Mouse (Mus musculus): Measurements from ENCODE around the gene Mettl1.

Mettl1 gene

GRCm38 (mm10) chr10:127047954-127048353 lies 6.7 kb downstream of the Mettl1 start, which contains the start of gene Cyp27b1:
Gene Cyp27b1 (plus strand): TSS chr10:127048250.
- 40% methylated on average over 5 of the region's 5 CpGs for WGBS

GRCm38 (mm10) chr10:127048608-127049394 lies 7.6 kb downstream of the Mettl1 start:
- 5% methylated on average over 35 of the region's 35 CpGs for WGBS

DNA sequence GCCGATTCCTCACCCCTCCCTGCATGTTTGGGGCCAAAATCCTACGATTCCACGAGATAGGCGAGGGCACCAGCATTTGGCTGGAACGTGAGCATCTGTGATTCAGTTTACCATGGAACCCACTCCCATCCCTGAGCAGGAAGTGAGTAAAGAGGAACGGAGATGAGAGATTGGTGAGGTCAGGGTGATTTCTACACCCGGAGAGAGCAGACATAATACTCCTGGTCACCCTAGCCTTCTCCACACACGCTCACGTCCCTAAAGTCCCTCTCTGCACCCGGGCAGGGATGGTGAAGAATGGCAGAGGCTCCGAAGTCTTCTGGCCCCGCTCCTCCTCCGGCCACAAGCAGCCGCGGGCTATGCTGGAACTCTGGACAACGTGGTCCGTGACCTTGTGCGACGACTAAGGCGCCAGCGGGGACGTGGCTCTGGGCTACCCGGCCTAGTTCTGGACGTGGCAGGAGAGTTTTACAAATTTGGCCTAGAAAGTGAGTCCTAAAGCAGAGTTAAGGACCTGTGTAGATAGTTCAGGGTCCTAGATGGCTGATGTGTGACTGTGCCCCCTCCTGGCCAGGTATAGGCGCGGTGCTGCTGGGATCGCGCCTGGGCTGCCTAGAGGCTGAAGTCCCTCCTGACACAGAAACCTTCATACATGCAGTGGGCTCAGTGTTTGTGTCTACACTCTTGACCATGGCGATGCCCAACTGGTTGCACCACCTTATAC lies 8.3 kb downstream of the Mettl1 start:
- 3% methylated on average over 29 of the region's 29 CpGs for WGBS

DNA sequence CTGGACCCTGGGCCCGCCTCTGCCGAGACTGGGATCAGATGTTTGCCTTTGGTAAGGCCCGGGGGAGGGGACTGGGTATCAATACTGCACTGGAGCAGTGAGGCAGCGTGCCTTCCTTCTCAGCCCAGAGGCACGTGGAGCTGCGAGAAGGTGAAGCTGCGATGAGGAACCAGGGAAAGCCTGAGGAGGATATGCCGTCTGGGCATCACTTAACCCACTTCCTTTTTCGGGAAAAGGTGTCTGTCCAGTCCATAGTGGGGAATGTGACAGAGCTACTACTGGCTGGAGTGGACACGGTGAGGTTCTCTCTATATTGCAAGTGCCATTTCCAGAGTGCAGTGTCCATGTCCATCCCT lies 8.9 kb downstream of the Mettl1 start:
- WGBS, result 16% methylated on average over 10 of the region's 10 CpGs

- 75% methylated on average over 4 of the region's 4 CpGs for WGBS
Measured at GRCm38 (mm10) chr10:127054646-127055045, 13.4 kb downstream of the Mettl1 start.

GRCm38 (mm10) chr10:127055406-127055805 lies 14.2 kb downstream of the Mettl1 start:
- 87% methylated on average over 8 of the region's 8 CpGs for WGBS

GRCm38 (mm10) chr10:127056490-127056889 lies 15.3 kb downstream of the Mettl1 start:
- 92% methylated on average over 20 of the region's 20 CpGs for WGBS

DNA sequence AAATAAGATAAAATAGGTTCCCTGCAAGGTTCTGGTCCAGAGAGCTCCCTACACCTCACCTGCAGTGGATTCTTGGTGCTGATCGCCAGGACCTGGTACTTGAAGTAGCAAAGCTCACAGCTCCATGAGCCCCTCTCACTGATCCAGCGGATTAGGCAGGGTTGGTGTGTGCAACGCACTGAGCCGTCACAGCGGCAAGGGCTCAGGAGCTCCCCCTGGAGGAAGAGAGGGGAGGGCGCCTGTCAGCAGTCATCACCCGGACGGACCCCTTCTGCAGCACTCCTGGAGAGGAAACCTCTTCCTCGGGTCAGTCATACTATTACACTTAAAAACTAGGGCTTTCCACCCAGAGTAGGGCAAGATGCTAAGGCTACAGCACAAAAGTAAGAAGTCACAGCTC lies 16.9 kb downstream of the Mettl1 start:
- WGBS, result 1% methylated on average over 9 of the region's 9 CpGs

- 3% methylated on average over 8 of the region's 8 CpGs for WGBS
Measured at GRCm38 (mm10) chr10:127058708-127059107, 17.5 kb downstream of the Mettl1 start.

DNA sequence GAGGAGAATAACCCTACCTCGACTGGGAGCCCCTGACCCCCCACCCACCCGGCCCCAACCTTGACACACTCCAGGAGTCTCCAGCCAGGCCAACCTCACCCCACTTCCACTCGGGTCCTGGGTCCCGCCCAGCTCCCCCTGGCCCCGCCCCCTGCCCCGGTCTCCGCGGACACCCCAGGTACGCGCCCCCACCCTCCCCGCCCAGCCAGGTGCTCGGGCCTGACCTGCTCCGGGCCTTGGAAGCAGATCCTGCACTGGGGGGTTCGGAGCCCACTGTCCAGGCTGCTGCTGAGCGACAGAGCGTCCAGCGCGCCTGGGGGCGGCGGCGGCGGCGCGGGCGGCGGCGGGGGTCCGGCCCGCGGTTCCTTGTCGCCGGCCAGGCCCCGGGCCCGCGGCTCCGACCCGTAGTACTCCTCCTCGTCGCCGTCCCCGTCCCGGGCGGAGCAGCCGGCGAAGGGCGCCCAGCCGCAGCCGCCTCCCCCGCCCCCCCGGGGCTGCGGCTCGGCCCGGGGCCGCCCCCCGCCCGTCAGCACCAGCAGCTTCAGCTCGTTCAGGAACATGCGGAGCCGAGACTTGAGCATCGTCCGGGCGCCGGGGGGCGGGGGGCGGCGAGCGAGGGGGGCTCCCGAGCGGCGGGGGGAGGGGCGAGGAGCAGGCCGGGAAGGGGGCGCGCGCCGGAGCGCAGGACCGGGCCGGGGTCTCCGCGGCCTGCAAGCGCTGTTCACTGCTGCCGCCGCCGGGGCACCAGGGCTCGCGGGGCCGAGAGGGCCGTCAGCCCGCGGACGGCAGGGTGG lies 18.2 kb downstream of the Mettl1 start:
- under 1% methylated on average over 69 of the region's 92 CpGs for WGBS

GRCm38 (mm10) chr10:127059968-127060916 lies 19.0 kb downstream of the Mettl1 start, which contains the start of gene March9:
Gene March9 (minus strand): TSS chr10:127060184.
- whole genome bisulfite sequencing, result 2% methylated on average over 41 of the region's 72 CpGs

- 32% methylated on average over 5 of the region's 5 CpGs for WGBS
Measured at GRCm38 (mm10) chr10:127061085-127061484, 19.9 kb downstream of the Mettl1 start.

DNA sequence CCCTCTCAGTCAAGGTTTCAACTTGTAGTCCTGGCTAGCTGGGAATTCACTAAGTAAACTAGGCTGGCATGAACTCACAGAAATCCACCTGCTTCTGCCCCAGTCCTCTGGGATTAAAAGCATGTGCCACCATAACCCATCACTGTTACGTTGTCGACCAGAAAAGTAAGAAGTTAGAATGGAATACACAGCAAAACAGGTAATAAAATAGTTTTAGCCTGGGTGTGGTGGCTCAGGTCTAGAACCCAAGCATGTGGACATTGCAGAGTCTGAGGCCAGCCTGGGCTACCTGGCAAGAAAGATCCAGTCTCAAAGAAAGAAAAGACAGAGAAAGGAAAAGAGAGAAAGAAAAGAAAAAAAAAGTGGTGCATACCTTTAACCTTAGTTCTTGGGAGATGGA lies 20.3 kb downstream of the Mettl1 start:
- WGBS, result 54% methylated on average over 2 of the region's 2 CpGs

GRCm38 (mm10) chr10:127062101-127062500 lies 20.9 kb downstream of the Mettl1 start:
- 82% methylated on average over 4 of the region's 4 CpGs for WGBS

GRCm38 (mm10) chr10:127062503-127062902 lies 21.3 kb downstream of the Mettl1 start:
- WGBS, result 49% methylated on average over 5 of the region's 5 CpGs

GRCm38 (mm10) chr10:127063239-127063872 lies 22.1 kb downstream of the Mettl1 start, which contains the start of gene Cdk4:
Gene Cdk4 (plus strand): TSS chr10:127063534.
- under 1% methylated on average over 44 of the region's 46 CpGs for WGBS

DNA sequence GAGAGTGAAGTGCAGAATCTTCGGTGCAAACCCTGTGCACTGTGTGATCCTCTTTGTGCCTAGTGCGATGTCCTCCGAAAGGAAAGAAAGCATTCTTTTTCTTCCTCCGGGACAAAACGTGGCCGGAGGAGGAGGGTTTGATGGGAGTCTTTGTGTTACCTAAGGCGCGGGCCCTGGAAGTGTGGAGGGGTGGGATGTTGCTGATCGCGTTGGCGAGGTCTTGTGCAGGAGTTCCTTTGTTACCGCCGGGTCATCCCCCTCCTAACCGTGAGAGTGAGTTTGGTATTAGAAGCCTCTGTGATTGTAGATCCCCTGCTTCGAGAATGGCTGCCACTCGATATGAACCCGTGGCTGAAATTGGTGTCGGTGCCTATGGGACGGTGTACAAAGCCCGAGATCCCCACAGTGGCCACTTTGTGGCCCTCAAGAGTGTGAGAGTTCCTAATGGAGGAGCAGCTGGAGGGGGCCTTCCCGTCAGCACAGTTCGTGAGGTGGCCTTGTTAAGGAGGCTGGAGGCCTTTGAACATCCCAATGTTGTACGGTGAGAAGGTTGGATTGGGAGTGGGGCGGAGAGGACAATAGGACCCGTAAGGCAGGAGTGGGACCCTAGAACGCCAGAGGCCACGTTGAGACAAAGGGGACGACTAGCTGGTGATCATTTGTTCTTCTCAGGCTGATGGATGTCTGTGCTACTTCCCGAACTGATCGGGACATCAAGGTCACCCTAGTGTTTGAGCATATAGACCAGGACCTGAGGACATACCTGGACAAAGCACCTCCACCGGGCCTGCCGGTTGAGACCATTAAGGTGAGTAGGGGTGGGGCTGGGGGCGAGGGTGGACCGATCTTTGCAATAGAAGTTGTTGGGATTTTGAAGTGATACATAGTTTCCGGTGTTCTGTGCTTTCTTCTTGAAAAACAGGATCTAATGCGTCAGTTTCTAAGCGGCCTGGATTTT lies 23.0 kb downstream of the Mettl1 start:
- 8% methylated on average over 37 of the region's 37 CpGs for WGBS

DNA sequence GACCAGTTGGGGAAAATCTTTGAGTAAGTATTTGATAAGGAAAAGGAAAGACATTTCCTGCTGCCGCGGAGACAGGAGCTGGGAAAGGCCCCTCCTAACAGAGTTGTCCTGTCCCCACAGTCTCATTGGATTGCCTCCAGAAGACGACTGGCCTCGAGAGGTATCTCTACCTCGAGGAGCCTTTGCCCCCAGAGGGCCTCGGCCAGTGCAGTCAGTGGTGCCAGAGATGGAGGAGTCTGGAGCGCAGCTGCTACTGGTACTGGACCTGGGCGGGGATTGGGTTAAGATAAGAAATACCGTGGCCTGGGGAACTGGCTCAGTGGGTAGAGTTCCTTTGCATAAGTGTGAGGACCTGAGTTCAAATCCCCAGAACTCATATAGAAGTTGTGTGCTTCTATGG lies 24.8 kb downstream of the Mettl1 start:
- WGBS, result 85% methylated on average over 9 of the region's 9 CpGs

DNA sequence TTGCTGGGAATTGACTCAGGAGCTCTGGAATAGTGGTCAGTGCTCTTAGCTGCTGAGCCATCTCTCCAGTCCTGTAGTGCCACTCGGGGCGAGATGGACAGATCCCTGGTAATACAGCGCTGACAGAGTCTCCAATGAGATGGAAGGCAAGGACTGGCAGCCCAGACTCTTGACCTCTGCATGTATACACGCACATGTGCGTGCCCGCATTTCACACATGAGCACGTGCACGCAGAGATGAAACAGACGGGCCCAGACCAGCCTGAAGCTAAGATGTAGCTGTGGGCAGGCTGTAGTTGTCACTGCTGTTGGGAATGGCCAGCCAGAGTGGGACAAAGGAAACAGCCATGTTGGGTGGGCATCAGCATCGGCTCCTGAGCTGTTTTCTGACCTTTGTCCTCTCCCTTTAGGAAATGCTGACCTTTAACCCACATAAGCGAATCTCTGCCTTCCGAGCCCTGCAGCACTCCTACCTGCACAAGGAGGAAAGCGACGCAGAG lies 25.4 kb downstream of the Mettl1 start:
- 91% methylated on average over 14 of the region's 14 CpGs for WGBS

Data from cerebral cortex, adult 2 months (tissue).